Mouse (Mus musculus) liver, embryonic 16.5 days (tissue): Measurements from ENCODE around the gene Trappc5. TPM values are rescaled to one million over a fixed set of nuclear protein-coding genes. Genes with fewer than 3 reads are reported as not detected.

ENCODE experiments used
- ATAC-seq: fragments of 200-750 bp; cut with Nextera tagmentation; 2 replicates; pipeline ENCODE4 v1.8.0; 2017; ENCODE audit warnings: low read depth, mild to moderate bottlenecking, moderate number of reproducible peaks, moderate library complexity
- H3K27ac ChIP-seq: fragments of 300-500 bp; sonication (generic); 2 replicates; pipeline ENCODE4 v1.5.1; 2014; ENCODE audit warnings: mild to moderate bottlenecking, low read length
- H3K27me3 ChIP-seq: fragments of 300-500 bp; sonication (generic); 2 replicates; pipeline ENCODE4 v1.6.1; 2014; ENCODE audit warnings: low read depth, low read length, mixed read lengths; ENCODE audit not compliant: control insufficient read depth, insufficient read depth
- H3K36me3 ChIP-seq: fragments of 300-500 bp; sonication (generic); 2 replicates; pipeline ENCODE4 v1.6.1; 2014; ENCODE audit warnings: mild to moderate bottlenecking; ENCODE audit not compliant: control insufficient read depth, insufficient read depth
- H3K4me1 ChIP-seq: fragments of 300-500 bp; sonication (generic); 2 replicates; pipeline ENCODE4 v1.6.1; 2014; ENCODE audit warnings: low read depth, low read length, mixed read lengths; ENCODE audit not compliant: control insufficient read depth
- H3K4me2 ChIP-seq: fragments of 300-500 bp; sonication (generic); 2 replicates; pipeline ENCODE4 v1.6.1; 2014; ENCODE audit warnings: low read depth, low read length, mixed read lengths
- H3K4me3 ChIP-seq: fragments of 300-500 bp; sonication (generic); 2 replicates; pipeline ENCODE4 v1.5.1; 2014; ENCODE audit warnings: low read depth, mild to moderate bottlenecking, low read length
- H3K9ac ChIP-seq: fragments of 300-500 bp; sonication (generic); 2 replicates; pipeline ENCODE4 v1.6.1; 2014; ENCODE audit warnings: low read depth, low read length
- H3K9me3 ChIP-seq: fragments of 300-500 bp; sonication (generic); replicated peaks from 2 replicates; pipeline ENCODE4 v1.6.1; 2016; ENCODE audit warnings: low read length; ENCODE audit not compliant: control insufficient read depth
- WGBS: fragments of 180-500 bp; shearing (Covaris S2); extraction: QIAGEN DNeasy Blood & Tissue Kit; methylation state at CpG from one replicate; pipeline ENCODE4 v1.1.7; 2014; ENCODE audit not compliant: insufficient replicate concordance; 5-methylcytosine and 5-hydroxymethylcytosine counted together
- polyA plus RNA-seq: library from polyadenylated mRNA; unstranded; fragments of >200 nt; fragmentation: Nextera tagmentation; extraction: Ambion mirVana; gene quantifications from 2 replicates; pipeline ENCODE4 v1.2.1, GENCODE M21; 2015

Trappc5 gene
- polyA plus RNA-seq, 1 experiment from 2014 or later: 13.0 TPM

GRCm38 (mm10) chr8:3648268-3648667 lies 27.8 kb upstream of the Trappc5 start:
- Histone ChIP-seq H3K36me3 (no peaks in the 10 kb centered on the region), H3K9me3 (no peaks in the 10 kb centered on the region), H3K4me3 (no peak overlapping the region), H3K9ac (no peak overlapping the region), H3K4me2 (no peak overlapping the region), H3K4me1 (no peaks in the 10 kb centered on the region; the same call in 1 of the 2 replicates), H3K27ac (peak overlapping the region; percentile 37; the same call in 1 of the 2 replicates), H3K27me3 (no peaks in the 10 kb centered on the region)
- ATAC-seq: no peak
- WGBS: 26% methylated on average over 2 of the region's 2 CpGs

DNA sequence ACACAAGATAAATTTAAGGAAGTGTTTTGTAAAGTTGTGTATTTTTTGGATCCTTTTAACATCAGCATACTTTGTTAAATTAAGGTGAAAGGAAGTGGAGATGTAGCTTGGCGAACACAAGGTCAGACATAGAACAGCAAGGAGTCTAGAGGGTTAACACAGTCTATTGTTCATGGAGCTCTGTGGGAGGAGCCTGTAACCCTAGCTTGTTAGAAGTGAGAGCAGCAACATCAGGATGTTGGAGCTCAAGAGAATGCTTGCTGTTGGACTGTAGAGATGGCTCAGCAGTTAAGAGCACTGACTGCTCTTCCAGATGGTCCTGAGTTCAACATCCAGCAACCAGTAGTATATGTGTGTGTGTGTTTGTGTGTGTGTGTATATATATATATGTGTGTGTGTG lies 27.1 kb upstream of the Trappc5 start:
- H3K27me3 ChIP-seq: no peaks in the 10 kb centered on the region
- no peaks in the 10 kb centered on the region for H3K36me3 ChIP-seq
- H3K27ac ChIP-seq: no peak overlapping the region
- no peak overlapping the region for H3K4me3 ChIP-seq
- no peak for ATAC-seq
- no peak overlapping the region for H3K9ac ChIP-seq
- H3K9me3 ChIP-seq: no peaks in the 10 kb centered on the region
- 33% methylated on average over 1 of the region's 1 CpGs for WGBS
- H3K4me2 ChIP-seq: peak overlapping the region; percentile 10; the same call in 1 of the 2 replicates
- H3K4me1 ChIP-seq: no peaks in the 10 kb centered on the region; the same call in 1 of the 2 replicates

DNA sequence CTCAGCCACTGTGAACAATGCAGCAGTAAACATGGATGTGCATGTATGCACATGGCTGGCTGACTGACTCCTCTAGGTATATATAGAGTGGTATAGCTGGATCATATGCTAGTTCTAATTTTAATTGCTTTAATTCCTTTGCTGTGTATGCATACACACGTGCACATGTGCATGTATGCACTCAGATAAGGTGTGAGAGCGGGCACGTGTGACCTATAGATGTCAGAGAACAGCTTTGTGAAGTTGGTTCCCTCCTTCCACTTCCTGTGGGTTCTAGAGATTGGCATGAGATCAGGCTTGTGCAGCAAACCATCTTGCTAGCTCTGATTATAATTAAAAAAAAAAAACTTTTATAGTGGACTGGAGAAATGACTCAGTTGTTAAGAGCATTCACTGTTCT lies 23.3 kb upstream of the Trappc5 start:
- H3K27ac ChIP-seq: no peak overlapping the region
- H3K9me3 ChIP-seq: no peaks in the 10 kb centered on the region
- no peak for ATAC-seq
- WGBS: 29% methylated on average over 3 of the region's 3 CpGs
- H3K36me3 ChIP-seq: no peaks in the 10 kb centered on the region
- no peak overlapping the region for H3K4me3 ChIP-seq
- no peaks in the 10 kb centered on the region for H3K4me1 ChIP-seq
- H3K4me2 ChIP-seq: no peak overlapping the region
- no peaks in the 10 kb centered on the region for H3K27me3 ChIP-seq
- no peak overlapping the region for H3K9ac ChIP-seq

- Histone ChIP-seq H3K36me3 (no peaks in the 10 kb centered on the region), H3K4me1 (no peaks in the 10 kb centered on the region), H3K4me2 (no peak overlapping the region), H3K9me3 (no peaks in the 10 kb centered on the region), H3K27ac (no peak overlapping the region), H3K9ac (no peak overlapping the region), H3K4me3 (no peak overlapping the region), H3K27me3 (no peaks in the 10 kb centered on the region)
- WGBS: 68% methylated on average over 11 of the region's 11 CpGs
- ATAC-seq: no peak
Observed at GRCm38 (mm10) chr8:3654726-3655508, 21.2 kb upstream of the Trappc5 start.

DNA sequence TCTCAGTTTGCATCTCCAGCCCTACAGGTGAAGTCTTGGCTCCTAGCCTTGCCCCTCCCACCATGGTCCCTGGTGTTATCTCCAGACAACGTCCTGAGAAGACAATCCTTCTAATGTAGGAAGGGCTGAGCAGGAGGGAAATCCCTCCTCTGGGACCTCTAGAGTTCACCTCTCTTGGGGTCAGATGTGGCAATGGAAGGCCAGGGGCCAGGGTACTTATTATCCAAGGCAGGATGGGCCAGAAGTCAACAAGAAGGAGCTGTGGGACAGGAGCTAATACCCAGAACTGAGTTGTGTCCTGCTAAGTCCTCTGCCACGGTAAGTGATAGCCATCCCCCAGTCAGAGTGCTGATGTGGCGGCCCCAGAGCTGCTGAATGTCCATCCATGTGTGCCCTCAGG lies 20.6 kb upstream of the Trappc5 start, which contains the start of gene Retn:
Gene Retn, plus strand, starts transcription at position 245 of the 400 bp plus-strand sequence.
- Histone ChIP-seq H3K27ac (no peak within 1 kb of the TSS), H3K9me3 (no peaks in the 10 kb centered on the region), H3K27me3 (no peaks in the 10 kb centered on the region), H3K9ac (no peak within 1 kb of the TSS), H3K4me3 (no peak within 1 kb of the TSS), H3K4me2 (no peak within 1 kb of the TSS), H3K36me3 (no peaks in the 10 kb centered on the region), H3K4me1 (no peaks in the 10 kb centered on the region)
- 58% methylated on average over 3 of the region's 3 CpGs for WGBS
- ATAC-seq: no peak

DNA sequence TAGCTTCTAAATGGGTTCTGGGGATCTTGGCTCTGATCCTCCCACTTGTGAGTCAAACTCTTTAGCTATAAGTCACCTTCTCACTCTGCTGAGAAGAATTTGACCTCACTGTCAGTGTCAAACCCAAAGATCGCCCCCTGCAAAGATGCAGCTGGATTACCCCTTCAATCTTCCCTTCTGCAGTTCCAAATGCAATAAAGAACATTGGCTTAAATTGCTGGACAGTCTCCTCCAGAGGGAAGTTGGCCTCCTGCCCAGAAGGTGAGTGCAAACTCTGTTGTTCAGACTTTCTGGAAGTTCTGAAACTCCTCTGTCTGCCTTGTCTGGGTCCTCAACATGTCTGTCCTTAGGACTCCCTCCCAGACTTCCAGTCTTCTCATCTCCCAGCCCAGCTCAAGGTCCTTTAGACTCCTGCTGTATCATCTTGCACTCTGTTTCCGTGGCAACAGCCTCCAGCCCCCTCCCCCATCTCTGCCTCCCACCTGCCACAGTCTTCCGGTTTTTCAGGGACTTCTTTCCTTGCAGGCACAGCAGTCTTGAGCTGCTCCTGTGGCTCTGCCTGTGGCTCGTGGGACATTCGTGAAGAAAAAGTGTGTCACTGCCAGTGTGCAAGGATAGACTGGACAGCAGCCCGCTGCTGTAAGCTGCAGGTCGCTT lies 19.2 kb upstream of the Trappc5 start:
- H3K36me3 ChIP-seq: no peaks in the 10 kb centered on the region

GRCm38 (mm10) chr8:3660889-3661288 lies 15.2 kb upstream of the Trappc5 start:
- Histone ChIP-seq H3K4me1 (no peaks in the 10 kb centered on the region), H3K27ac (no peak overlapping the region), H3K27me3 (no peaks in the 10 kb centered on the region), H3K4me2 (no peak overlapping the region), H3K9me3 (no peaks in the 10 kb centered on the region), H3K36me3 (no peaks in the 10 kb centered on the region), H3K9ac (no peak overlapping the region), H3K4me3 (no peak overlapping the region)
- ATAC-seq: peak; percentile 19; the same call in 1 of the 2 replicates
- 31% methylated on average over 8 of the region's 8 CpGs for WGBS

More for the DNA sequence above, 19.2 kb upstream of the Trappc5 start:
- no peak overlapping the region for H3K9ac ChIP-seq
- 21% methylated on average over 7 of the region's 7 CpGs for WGBS
- no peaks in the 10 kb centered on the region for H3K4me1 ChIP-seq
- H3K27ac ChIP-seq: no peak overlapping the region
- no peak overlapping the region for H3K4me2 ChIP-seq
- no peak for ATAC-seq
- H3K9me3 ChIP-seq: no peaks in the 10 kb centered on the region
- H3K4me3 ChIP-seq: no peak overlapping the region
- no peaks in the 10 kb centered on the region for H3K27me3 ChIP-seq

DNA sequence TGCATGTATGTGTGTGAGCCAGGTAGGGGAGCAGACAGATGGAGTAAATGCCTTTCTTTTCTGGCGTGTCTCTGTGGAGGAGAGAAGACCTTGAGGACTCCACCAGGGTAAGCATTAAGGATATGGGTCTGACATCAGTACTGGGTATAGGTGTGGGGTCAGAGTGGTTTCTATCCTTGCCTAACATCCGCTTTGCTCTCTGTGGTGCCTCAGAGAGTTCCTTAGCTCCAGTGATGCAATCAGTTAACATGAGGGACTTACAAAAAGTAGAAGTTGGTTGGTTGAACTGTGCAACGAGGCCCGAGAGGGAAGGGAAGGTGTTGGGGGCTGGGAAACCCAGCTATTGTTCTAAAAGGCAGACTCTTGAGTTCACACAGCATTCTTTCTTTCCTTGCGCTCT lies 11.7 kb upstream of the Trappc5 start:
- Histone ChIP-seq H3K27ac (no peak overlapping the region; the same call in 1 of the 2 replicates), H3K4me1 (no peaks in the 10 kb centered on the region), H3K9ac (no peak overlapping the region), H3K4me2 (no peak overlapping the region), H3K36me3 (no peaks in the 10 kb centered on the region), H3K4me3 (no peak overlapping the region), H3K27me3 (no peaks in the 10 kb centered on the region), H3K9me3 (no peaks in the 10 kb centered on the region)
- 22% methylated on average over 5 of the region's 5 CpGs for WGBS
- ATAC-seq: peak; percentile 65

- Histone ChIP-seq H3K9me3 (no peaks in the 10 kb centered on the region), H3K27me3 (no peaks in the 10 kb centered on the region), H3K36me3 (no peaks in the 10 kb centered on the region), H3K4me1 (no peaks in the 10 kb centered on the region), H3K4me3 (peak within 1 kb of the TSS; percentile 19), H3K27ac (peak within 1 kb of the TSS; percentile 60), H3K4me2 (no peak within 1 kb of the TSS), H3K9ac (no peak within 1 kb of the TSS)
- WGBS: 49% methylated on average over 6 of the region's 6 CpGs
- ATAC-seq: no peak
Observed at GRCm38 (mm10) chr8:3665507-3665906, 10.6 kb upstream of the Trappc5 start, which contains the start of gene Mcemp1. TSS of gene Mcemp1 (plus strand) at chr8:3665754.
